Comparison of ENCODE assay signal across 26 mouse cellular contexts in genomic region chr13:17843336-17843735, GRCm38 (mm10). TPM values are rescaled to one million over a fixed set of nuclear protein-coding genes. Genes with fewer than 3 reads are reported as not detected.
DNase-seq lines count a peak whose midpoint lies in the region; ATAC-seq and TF ChIP-seq lines count a peak whose summit lies in the region.
"Had no signal": no experiment of that assay in that cellular context is flagged by ENCODE, and none has a peak within 500 bp of the region (broad histone marks: within the 10 kb centered on the region; RNA-seq: fewer than 3 reads in every experiment).

No protein-coding gene starts in this region.

- H3K9me3 ChIP-seq in midbrain, embryonic 11.5 days (ENCODE audit: control insufficient read depth, low read length): no peaks in the 10 kb centered on the region
- H3K9me3 ChIP-seq in midbrain, embryonic 13.5 days: no peaks in the 10 kb centered on the region
- H3K9me3 ChIP-seq in ES-Bruce4 (replicated peaks; ENCODE audit: control insufficient read depth, insufficient read depth, low read length, poor library complexity, severe bottlenecking) (no peaks in the 10 kb centered on the region), ES-E14 (ENCODE audit: control insufficient read depth, insufficient read depth, low read depth, low read length) (no peaks in the 10 kb centered on the region)
- H3K9me3 ChIP-seq: embryonic facial prominence, embryonic 13.5 days; embryonic facial prominence, embryonic 15.5 days; forebrain, embryonic 10.5 days; forebrain, embryonic 12.5 days had no signal

- no peak overlapping the region for H3K27ac ChIP-seq in midbrain, embryonic 11.5 days (ENCODE audit: low read depth, low read length)
- H3K27ac ChIP-seq in midbrain, embryonic 13.5 days: no peak overlapping the region
- peak overlapping the region; percentile 91 for H3K27ac ChIP-seq in ES-Bruce4 (ENCODE audit: insufficient read depth, low read length)
- peak overlapping the region; percentile 79; the same call in 1 of the 2 replicates for H3K27ac ChIP-seq in ES-E14 (ENCODE audit: insufficient read depth, low read depth, low read length, poor library complexity, severe bottlenecking)
- H3K27ac ChIP-seq: embryonic facial prominence, embryonic 13.5 days; embryonic facial prominence, embryonic 15.5 days; forebrain, embryonic 10.5 days; forebrain, embryonic 12.5 days had no signal

- TF ChIP-seq EP300 in ES-Bruce4 (IDR thresholded peaks at IDR 0.05; ENCODE audit: insufficient read depth, low read depth, low read length): no peak

- H3K4me3 ChIP-seq in midbrain, embryonic 11.5 days (ENCODE audit: low read depth, low read length): no peak overlapping the region
- H3K4me3 ChIP-seq in midbrain, embryonic 13.5 days (replicated peaks): no peak overlapping the region
- H3K4me3 ChIP-seq in ES-Bruce4 (ENCODE audit: low read depth, low read length) (no peak overlapping the region), ES-E14 (ENCODE audit: insufficient read depth in 1 of 2, low read depth in 1 of 2, low read length in 2 of 2, poor library complexity in 1 of 2, severe bottlenecking in 1 of 2) (no peak overlapping the region)
- H3K4me3 ChIP-seq: embryonic facial prominence, embryonic 13.5 days; embryonic facial prominence, embryonic 15.5 days; erythroblast, embryonic 14.5 days; forebrain, embryonic 10.5 days; forebrain, embryonic 12.5 days had no signal

- no peak overlapping the region for H3K9ac ChIP-seq in midbrain, embryonic 11.5 days (ENCODE audit: low read length)
- no peak overlapping the region for H3K9ac ChIP-seq in midbrain, embryonic 13.5 days (replicated peaks)
- H3K9ac ChIP-seq in ES-Bruce4 (ENCODE audit: low read depth, poor library complexity, severe bottlenecking) (no peak overlapping the region), ES-E14 (ENCODE audit: insufficient read depth, low read depth, low read length, poor library complexity, severe bottlenecking) (no peak overlapping the region; the same call in 1 of the 2 replicates)
- H3K9ac ChIP-seq: embryonic facial prominence, embryonic 13.5 days; embryonic facial prominence, embryonic 15.5 days; forebrain, embryonic 12.5 days; forebrain, postnatal 0 days had no signal

- intact Hi-C loops in heart, postnatal 10 days (cut with DNase I): no loop called here

- no peaks in the 10 kb centered on the region for H3K36me3 ChIP-seq in midbrain, embryonic 11.5 days (ENCODE audit: control insufficient read depth, insufficient read depth, low read length)
- H3K36me3 ChIP-seq in midbrain, embryonic 13.5 days: no peaks in the 10 kb centered on the region
- no peaks in the 10 kb centered on the region for H3K36me3 ChIP-seq in ES-Bruce4 (ENCODE audit: control insufficient read depth, insufficient read depth, low read length, poor library complexity, severe bottlenecking)
- H3K36me3 ChIP-seq in ES-E14 (ENCODE audit: control insufficient read depth, insufficient read depth, low read length, poor library complexity, severe bottlenecking): no peaks in the 10 kb centered on the region
- H3K36me3 ChIP-seq: embryonic facial prominence, embryonic 13.5 days; embryonic facial prominence, embryonic 15.5 days; forebrain, embryonic 10.5 days; forebrain, embryonic 12.5 days had no signal

- H3K4me1 ChIP-seq in midbrain, embryonic 11.5 days (ENCODE audit: control insufficient read depth, insufficient read depth, low read length): no peaks in the 10 kb centered on the region
- no peaks in the 10 kb centered on the region for H3K4me1 ChIP-seq in midbrain, embryonic 13.5 days (replicated peaks)
- H3K4me1 ChIP-seq in ES-Bruce4 (ENCODE audit: control insufficient read depth, insufficient read depth, low read length) (peaks cover 6% of the 10 kb centered on the region), ES-E14 (ENCODE audit: control insufficient read depth in 2 of 2, insufficient read depth in 2 of 2, low read length in 2 of 2, poor library complexity in 1 of 2) (peaks cover 4 to 16% of the 10 kb centered on the region in 2 experiments; a peak in 3 of 4 replicates)
- H3K4me1 ChIP-seq: embryonic facial prominence, embryonic 13.5 days; embryonic facial prominence, embryonic 15.5 days; forebrain, embryonic 12.5 days had no signal

- no peak overlapping the region for H3K4me2 ChIP-seq in midbrain, embryonic 11.5 days
- no peak overlapping the region for H3K4me2 ChIP-seq in midbrain, embryonic 13.5 days (replicated peaks)
- H3K4me2 ChIP-seq: embryonic facial prominence, embryonic 13.5 days; embryonic facial prominence, embryonic 15.5 days; forebrain, embryonic 12.5 days had no signal

- in situ Hi-C loops in ES-E14 (cut with MboI; ENCODE audit: low sequenced_read_pairs in 2 of 2, unreplicated experiment in 2 of 2): no loop called here

- 68% methylated on average over 2 of the region's 2 CpGs for WGBS in midbrain, embryonic 11.5 days
- WGBS in midbrain, embryonic 13.5 days: 85% methylated on average over 2 of the region's 2 CpGs

- peak; percentile 76 for DNase-seq in midbrain, embryonic 11.5 days (ENCODE audit: low spot score, missing footprints)
- DNase-seq in ES-E14 (ENCODE audit: low read depth, low spot score) (no peak), ZHBTc4 (ENCODE audit: low read depth, low spot score) (peak; percentile 35)
- DNase-seq in heart, postnatal 10 days: no peak
- DNase-seq in left cerebral cortex, adult 9 months (ENCODE audit: low spot score in 2 of 2): no peak
- no peak for DNase-seq in adrenal gland, adult (ENCODE audit: inconsistent age in 2 of 2, low spot score in 1 of 2)
- DNase-seq: adrenal gland, adult 8-10 months; adrenal gland, postnatal 25 days; B cell, adult 2 months; cerebellum, adult 11 months; cerebellum, adult 18-20 months; cerebellum, adult 8-10 months; cerebellum, adult 9-11 months; cerebellum, postnatal 14 days; cerebellum, postnatal 36 days; forebrain, postnatal 0 days had no signal

- no peak for TF ChIP-seq POLR2A in ES-Bruce4 (IDR thresholded peaks at IDR 0.05; ENCODE audit: insufficient read depth, low read length)

- H3K27me3 ChIP-seq in midbrain, embryonic 11.5 days (ENCODE audit: control insufficient read depth, insufficient read depth, low read length): no peaks in the 10 kb centered on the region
- no peaks in the 10 kb centered on the region for H3K27me3 ChIP-seq in midbrain, embryonic 13.5 days
- no peaks in the 10 kb centered on the region for H3K27me3 ChIP-seq in ES-Bruce4 (ENCODE audit: control insufficient read depth, insufficient read depth, low read length, poor library complexity, severe bottlenecking)
- H3K27me3 ChIP-seq: CH12.LX; embryonic facial prominence, embryonic 13.5 days; embryonic facial prominence, embryonic 15.5 days; forebrain, embryonic 12.5 days had no signal

- TF ChIP-seq CTCF in ES-Bruce4 (IDR thresholded peaks at IDR 0.05; ENCODE audit: low read depth, low read length): no peak

- no peak for ATAC-seq in midbrain, embryonic 11.5 days (ENCODE audit: low FRiP score)
- no peak for ATAC-seq in midbrain, embryonic 13.5 days
- ATAC-seq: CD4-positive, CD25-positive, alpha-beta regulatory T cell, adult 4 months; forebrain, embryonic 14.5 days; forebrain, postnatal 0 days had no signal

TF ChIP-seq in ES-E14, 5 proteins besides CTCF, POLR2A, EP300 and RAD21:
- TF ChIP-seq CHD2 (IDR thresholded peaks at IDR 0.05; ENCODE audit: low read depth, low read length) (no peak), ZNF384 (IDR thresholded peaks at IDR 0.05; ENCODE audit: low read depth, low read length) (no peak), ZC3H11A (IDR thresholded peaks at IDR 0.05; ENCODE audit: borderline replicate concordance, low read depth, low read length) (no peak), HCFC1 (IDR thresholded peaks at IDR 0.05; ENCODE audit: borderline replicate concordance, insufficient read depth, low read length) (no peak), MAFK (IDR thresholded peaks at IDR 0.05; ENCODE audit: insufficient read depth, low read depth, low read length) (no peak)

RNA-seq across cellular contexts. Expression of gene Cdk13, which starts 38.4 kb away (rescaled TPM):
- 15.8 and 17.1 TPM in 2 replicates for polyA plus RNA-seq in midbrain, embryonic 11.5 days (2014; fragmentation: Nextera tagmentation; extraction: Ambion mirVana)
- polyA plus RNA-seq in midbrain, embryonic 13.5 days (2015; fragmentation: Nextera tagmentation; extraction: Ambion mirVana): 17.4 and 18.9 TPM in 2 replicates
- 69.2 and 77.8 TPM in 2 replicates for polyA plus RNA-seq in ES-Bruce4 (2011; ENCODE audit: insufficient read depth, insufficient read length, low read depth, missing spikeins)
- total RNA-seq in ES-E14 (2012; rRNA removed): 41.9 and 50.7 TPM in 2 replicates
- total RNA-seq in heart, postnatal 10 days (2021): 10 to 100 TPM; 35.3 to 35.4 TPM

Comparison
In these comparisons a context has a peak if more than half of its experiments do, and no peak if none do; other contexts are left out.
1. DNase-seq: peak in midbrain, embryonic 11.5 days (single experiment) and ZHBTc4 (single experiment); none in ES-E14 (single experiment), heart, postnatal 10 days (0 of 2), left cerebral cortex, adult 9 months (0 of 2) and adrenal gland, adult (0 of 2).
2. H3K27ac ChIP-seq: peak in ES-Bruce4 (single experiment) and ES-E14 (single experiment); none in midbrain, embryonic 11.5 days (single experiment) and midbrain, embryonic 13.5 days (single experiment).